Mouse (Mus musculus): Measurements from ENCODE around the gene Ror1.

Gene Ror1

DNA sequence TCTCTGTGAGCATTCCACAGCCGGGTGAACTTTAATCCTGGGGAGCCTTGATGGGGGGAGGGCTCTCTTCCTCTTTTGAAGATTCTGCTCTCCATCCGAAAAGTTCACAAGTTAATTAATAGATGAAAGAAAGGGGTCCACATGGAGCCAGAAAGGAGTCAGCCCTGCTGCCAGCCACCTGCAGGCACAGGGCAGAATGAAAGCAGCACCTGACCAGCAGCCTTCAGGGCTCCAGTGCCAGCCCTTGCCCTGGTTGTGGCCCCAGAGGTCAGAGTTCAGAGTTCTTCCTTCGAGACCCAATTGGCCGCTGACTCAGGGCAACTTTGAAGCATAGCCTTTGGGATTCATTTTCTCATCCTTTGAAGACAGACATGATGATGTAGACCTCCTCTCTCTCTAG lies 23.1 kb downstream of the Ror1 start:
- DNase-seq, result no peak

DNA sequence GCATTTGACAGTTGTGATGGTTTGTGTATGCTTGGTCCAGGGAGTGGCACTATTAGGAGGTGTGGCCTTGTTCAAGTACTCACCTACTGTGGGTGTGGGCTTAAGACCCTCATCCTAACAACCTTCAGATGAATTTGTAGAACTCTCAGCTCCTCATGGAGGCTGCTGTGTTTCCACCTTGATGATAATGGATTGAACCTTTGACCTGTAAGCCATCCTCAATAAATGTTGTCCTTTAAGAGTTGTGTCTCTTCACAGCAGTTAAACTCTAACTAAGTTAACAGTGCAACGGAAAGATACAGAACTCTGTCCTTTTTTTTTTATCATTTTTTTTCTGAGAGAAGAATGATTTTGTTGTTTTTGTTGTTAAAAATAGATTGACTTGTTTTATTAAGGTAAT lies 23.8 kb downstream of the Ror1 start:
- DNase-seq, result no peak

DNA sequence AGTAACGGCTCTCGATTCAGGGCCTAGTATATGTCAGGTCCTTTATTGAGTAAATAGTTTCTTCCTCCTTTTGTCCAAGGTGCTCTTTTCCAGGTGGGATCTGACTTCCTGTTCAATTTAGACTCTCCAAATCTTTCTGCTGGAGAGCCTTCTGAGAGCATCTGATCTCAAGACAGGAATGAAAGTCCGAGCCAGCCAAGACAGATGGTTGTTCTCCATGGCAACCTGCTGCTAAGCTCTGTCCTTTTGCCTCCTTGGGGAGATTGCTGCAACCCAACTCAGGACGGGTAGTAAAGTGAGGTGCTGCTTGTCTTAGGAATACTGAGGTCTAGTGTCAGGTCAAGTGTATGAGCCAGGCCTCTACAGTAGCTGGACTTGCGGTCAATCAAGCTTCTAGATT lies 25.0 kb downstream of the Ror1 start:
- DNase-seq, result no peak

DNA sequence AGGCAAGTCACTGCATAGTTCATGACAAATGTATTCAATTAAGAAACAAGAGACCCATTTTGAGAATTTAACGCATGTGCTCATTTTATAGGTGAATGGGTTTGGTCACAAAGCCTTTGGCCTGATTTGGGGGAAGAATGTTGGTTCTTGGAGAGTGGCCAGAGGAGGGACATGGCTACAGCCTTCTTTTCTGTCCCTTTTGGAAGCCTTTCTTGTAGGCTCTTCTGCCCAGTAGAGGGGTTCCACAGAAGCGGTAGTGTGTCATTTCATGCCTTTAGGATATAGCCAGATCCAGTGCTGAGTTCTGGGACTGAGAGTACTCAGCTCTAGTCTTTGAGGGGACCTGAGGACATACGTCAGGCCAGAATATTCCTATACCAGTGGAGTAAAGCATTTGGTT lies 26.8 kb downstream of the Ror1 start:
- no peak for DNase-seq

DNA sequence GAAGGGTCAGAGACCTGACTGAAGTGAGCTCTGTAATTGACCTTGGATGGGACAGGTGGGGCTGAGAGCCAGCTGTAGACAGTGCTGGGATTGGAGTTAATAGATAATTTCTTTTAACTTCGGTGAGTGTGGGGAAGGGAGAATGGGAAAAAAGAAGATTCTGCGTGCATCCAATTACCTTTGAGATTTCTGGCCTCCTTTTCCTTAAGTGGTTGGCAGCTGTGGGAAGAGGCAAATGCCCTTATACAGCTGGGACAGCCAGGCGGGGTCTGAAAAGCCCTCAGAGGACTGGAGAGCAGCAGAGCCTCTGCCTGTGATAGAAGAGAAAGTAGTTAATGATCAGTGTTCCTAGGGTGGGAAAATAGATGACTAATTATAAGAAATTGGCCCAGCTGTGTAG lies 27.9 kb downstream of the Ror1 start:
- no peak for DNase-seq

DNA sequence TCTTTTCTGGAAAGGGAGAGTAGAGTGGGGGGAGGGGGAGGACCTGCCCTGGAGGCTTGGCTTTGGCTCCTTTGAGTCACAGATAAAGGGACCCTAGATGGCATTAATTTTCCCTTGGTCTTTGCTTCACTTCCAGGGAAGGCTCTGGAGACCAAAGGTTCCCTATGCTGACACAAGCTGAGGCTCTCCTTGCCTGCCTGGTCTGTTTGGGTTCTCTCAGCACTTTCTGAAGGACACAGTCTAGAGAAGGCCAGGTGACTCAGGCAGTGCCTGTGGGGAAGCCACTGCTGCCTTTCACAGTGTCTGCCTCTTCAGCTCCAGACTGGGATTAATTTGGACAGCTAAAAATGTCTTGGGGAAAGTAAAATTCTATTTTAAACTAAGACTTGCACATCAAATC lies 28.5 kb downstream of the Ror1 start:
- no peak for DNase-seq

DNA sequence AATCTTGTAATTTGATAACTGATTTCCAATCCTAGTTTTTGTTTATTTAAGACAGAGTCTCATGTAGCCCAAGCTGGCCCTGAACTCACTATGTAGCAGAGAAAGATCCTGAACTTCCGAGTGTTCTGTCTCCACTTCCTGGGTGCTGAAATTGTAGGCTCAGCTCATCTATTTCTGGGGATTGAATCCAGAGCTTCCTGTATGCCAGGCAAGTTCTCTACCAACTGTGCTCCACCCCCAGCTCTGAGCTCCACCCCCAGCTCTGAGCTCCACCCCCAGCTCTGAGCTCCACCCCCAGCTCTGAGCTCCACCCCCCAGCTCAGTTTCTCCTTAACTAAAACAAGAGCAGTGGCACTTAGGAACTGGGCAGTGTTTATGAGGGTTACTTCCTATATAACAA lies 29.3 kb downstream of the Ror1 start:
- DNase-seq, result no peak

DNA sequence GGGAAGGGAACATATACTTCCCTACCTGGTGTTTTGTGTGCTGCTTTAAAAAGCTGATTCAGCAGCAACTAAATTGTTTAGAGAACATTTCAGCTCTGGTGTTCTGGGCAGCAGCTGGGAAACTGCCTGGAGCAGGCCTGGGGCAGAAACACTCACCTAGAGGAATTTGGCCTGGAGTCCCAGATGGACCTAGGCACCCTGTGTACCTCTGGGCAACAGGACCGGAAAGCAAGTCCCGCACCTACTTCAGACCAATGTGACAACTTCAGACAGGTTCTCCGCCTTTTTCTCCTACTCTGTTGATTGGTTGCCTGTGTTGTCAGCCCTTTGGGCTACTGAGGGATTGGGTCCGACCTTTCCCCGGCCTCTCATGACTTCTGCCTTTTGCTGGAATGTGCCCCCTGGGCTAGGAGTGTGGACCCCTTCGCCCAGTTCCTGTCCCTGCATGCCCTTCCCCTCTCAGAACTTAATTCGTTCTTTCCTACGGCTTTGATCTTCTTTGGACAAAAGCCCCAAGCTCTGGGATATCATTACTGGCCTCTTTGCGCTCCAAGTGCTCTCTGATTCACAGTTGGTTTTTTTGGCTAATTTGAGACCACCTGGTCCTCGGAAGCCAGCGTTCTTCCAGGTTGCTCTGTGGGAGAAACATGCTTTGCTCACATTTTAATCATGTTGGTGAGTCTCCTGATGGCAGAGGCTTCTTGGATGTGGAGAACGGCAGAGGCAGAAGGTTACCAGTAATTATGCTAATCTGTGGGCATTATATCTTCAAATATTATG lies 31.1 kb downstream of the Ror1 start:
- DNase-seq, result no peak

DNA sequence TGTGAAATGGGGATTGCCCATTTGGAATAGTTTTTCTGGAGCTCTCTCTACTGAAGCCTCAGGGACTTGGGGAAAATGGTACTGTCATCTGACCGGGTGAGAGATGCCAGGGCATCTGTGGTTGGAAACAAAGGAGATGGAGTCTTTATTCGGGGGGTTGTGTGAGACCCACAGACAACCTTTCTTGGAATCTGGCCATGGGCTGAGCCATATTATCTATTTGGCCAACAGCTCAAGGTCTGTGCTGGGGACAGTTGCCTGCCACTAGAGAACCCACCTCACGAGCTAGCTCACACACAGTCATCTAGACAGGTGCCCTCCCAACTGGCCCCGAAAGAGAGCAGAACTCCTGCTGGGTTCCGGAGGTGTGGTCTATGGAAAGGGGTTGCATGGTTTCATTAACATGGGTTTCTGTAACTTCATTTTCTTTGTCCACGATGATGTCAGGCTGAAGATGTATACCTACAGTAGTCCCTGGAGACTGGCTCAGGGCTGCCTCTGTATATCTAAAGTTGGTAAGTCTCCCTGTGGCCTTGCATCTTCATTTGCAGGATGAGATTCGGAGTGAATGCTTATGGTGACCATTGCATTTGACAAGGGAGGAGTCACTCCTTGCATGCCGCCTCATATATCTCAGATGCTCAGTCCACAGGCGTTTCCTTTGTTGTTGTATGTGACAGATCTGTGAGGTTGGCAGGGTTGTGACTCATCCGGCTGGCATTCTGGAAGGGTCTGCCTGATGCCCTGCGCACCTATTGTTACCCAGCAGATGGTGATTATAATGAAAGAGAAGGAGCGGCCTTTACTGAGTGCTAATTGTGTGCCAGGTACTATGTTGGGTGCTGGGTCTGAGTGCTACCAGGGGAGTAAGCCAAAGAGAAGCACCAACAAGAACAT lies 32.7 kb downstream of the Ror1 start:
- no peak for DNase-seq

DNA sequence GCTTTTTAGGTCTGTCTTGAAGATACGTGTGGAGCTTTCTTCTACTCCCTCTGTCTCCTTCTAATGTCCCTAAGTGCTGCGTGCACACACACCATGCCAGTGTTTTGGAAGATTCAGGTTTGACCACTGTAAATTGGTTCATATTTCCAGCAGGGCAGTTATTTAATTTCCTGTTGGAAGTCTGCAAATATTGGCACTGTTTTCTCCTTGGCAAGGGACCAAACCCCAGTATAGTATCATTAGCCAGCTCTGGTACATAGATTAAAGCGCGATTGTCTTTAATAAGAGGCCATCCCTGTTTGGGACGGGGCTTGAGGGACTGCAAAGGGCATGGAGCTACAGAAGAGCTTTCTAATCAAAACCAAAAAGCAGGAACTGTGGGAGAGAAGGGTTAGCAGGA lies 33.6 kb downstream of the Ror1 start:
- no peak for DNase-seq

DNA sequence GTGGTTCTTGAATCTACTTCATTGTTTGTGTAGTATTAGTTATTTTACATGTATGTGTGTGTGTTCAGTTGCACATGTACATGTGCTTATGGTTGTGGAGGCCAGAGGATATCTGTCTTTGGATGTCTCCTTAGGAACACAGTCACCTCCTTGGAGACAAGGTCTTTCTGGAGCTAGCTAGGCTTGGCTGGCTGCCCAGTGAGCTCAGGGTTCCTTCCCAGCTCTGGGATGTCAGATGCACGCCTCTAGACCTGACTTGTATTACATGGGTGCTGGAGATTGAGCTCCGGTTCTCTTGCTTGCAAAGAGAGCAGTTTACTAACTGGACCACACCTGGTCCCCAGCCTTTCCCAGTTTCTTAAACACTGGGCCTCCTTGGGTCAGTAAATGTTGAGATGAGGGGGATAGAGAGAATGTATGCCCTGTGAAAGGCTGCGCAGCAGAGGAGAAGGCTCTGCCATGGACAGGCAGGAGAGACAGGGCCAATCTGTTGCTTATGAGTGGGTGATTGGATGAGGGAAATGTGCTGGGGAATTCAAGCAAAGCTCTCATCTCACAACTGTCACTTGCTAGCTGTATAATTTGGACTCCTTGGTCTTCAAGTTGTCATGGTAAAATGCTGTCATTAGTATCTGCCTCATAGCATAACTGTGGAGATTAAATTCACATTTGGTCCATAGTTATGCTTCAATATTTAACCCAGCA lies 35.3 kb downstream of the Ror1 start:
- no peak for DNase-seq

DNA sequence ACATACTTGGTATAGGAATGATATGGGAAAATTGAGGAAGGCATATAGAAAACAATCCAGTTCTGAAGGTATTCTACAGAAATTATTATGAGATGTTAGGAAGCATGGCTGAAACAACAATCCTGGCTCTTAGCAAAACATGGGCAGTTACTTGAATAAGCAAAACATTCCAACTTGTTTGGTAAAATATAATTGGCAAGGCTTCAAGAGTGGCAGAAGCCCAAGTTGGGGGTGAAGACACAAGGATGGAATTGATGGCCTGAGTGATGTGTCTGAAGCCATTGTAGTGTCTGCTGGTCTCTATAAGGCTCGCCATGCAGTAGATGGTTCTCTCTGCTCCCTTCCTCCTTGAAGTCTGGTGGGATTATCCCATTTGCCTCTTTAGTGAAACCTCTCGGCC lies 35.9 kb downstream of the Ror1 start:
- no peak for DNase-seq

DNA sequence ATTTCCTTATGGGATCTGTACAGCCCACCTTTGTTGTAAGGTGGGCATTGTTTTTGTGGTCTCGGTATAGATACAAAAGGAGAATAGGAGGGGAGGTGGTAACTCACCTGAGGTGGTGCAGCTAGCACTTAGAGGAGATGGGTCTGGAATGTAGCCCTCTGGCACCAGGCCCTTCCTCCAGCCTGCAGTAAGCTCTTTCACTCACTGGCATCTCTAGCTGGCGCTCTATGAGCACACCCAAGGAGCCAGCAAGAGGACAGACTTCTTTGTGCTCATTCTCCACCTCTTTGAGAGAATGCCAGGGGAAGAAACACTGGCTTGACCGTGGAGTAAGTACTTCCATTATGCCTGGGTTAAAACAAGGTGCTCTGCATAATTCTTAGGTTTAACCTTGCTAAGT lies 36.7 kb downstream of the Ror1 start:
- DNase-seq, result no peak

DNA sequence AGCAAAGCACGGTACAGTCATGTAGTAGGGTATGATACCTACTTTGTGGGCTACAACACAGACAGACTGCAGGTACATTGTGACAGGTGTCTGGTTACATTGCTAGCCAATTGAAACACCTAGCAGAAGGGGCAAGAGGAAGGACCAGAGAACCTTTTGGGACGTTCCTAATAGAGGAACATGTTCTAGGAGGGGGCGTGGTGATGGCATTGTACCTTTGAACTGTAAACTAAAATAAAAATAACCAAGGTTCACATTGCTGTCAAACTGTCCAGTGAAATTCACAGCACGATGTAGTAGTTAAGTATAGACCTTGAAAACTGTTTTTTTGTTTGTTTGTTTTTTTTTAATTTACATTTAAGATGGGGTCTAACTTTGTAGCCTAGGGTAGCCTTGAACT lies 40.5 kb downstream of the Ror1 start:
- no peak for DNase-seq

DNA sequence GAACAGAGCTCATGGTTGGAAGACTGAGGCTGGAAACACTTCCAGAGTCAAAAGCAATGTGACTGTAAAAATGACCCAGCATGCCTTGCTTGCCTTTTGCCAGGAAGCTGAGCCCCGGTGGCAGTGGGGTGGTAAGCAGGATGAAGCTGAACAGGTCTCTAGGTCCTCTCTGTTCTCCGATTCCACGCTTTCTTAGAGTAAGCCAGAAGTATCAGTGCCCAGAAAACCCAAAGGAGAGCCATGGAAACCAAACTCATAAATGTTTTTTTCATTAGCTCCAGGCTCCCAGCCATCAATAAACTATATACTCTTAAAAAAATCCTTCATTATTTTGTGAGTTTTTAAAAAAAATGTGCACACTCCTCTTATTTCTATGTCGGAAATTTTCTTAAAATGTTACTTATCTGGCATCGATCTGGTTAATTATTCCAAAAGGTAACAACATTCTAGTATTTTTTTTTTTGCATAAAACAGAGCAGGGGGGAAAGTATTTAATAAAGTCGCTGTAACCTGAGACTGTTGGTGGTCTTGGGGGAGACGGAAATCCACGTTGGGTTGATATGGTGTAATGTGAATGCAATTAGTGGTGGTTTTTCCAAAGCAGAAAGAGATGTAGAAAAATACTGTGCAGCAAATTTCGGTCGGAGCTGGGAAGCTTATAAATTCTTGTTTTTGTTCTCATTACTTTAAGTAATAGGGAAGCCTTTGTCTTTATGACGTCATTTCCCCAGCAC lies 41.7 kb downstream of the Ror1 start:
- DNase-seq, result no peak

DNA sequence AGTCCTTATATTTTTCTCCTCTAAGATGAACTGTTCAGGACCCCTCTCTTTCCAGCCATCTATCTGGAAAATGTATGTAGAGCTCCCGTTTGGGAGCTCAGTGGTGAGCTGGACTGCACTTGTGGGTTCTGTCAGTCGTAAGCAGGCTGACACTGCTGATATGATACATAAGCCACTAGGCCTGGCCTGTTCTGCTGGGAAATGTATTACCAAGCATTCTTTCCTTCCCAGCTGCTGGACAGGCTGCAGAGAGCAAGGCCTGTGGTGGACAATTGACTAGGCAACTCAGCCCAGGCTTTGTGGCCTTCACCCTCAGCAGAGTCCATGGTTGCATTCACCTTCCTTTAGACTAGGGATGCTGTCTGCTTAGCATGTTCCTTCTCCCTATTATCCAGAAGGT lies 46.0 kb downstream of the Ror1 start:
- DNase-seq, result no peak

DNA sequence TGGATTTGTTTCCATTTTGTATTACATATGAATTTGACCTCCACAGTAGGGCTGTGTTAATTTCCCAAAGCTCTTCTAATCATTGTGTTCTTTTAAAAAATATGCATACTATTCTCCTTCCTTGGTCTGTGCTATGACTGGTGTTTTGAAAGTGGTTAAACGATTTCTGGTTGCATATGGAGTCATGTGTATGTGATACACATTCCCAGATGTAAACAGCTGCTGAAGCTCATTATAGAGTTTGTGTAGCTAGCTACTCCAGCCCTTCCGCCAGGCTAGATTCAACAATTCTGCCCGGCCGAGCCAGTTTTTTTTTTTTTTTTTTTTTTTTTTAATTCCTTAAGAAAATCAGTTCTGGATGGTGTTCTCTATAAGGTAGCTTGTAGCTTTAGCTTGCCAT lies 49.2 kb downstream of the Ror1 start:
- DNase-seq, result no peak

DNA sequence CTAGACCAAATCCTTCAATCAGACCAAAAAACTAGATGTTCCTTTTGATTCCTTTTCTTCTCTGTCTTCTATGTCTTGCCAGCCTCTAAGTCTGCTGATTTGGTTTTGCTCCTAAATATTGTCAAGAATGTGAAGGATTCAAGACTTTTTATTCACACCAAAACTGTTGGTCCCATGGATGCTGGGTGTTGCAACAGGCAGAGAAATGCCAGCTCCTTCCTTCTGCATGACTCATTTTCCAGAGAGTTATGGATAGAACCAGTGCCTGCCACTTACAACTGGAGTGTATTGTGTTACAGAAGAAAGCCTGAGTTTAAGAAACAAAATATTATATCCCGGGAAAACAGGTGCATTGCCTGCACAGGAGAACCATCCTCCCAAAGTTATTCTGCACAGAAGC lies 55.2 kb downstream of the Ror1 start:
- no peak for DNase-seq

DNA sequence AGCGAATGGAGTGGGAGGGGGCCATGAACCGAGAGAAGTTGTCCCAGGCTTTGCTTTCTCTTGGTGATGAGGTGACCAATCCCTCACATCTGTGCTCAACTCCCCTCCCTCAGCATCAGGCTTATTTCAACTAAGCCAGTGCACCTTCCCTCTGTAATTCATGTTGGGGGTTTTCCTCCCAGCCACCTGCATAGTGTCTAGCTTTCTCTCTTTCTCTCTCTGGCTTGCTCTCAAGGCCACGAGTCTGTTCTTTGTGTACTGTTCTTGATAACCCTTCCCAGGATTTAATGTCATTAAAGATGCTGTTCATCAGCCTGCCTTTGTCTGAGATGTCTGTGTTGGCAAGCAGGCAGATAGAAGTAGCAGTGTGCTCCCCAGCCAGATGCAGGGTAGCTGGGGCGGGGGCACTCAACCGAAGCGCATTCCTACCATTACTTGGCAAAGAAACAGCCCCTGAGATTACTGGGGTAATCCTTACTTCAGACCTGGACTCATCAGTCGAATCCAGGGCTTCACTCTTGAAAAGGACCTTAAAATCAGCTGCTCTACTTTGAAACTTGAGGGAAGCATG lies 59.1 kb downstream of the Ror1 start:
- DNase-seq, result no peak

DNA sequence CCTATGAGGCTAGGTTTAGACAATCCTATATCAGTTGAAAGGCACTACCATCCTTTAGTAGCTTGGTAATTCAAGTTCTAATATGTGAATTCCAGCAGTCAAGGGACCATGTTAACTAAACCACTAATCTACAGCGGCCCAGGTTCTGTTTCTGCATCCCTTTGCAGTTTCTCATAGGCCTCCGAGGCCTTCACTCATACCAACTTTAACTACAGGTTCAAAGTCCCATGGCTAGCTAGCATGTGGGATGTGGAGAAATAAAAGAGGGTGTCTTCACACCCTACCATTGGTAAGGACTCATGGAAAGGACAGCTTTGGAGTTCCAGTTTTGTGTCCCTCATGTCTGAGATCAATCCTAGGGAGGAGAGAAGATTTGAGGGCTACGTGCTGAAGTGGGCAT lies 60.1 kb downstream of the Ror1 start:
- DNase-seq, result no peak

DNA sequence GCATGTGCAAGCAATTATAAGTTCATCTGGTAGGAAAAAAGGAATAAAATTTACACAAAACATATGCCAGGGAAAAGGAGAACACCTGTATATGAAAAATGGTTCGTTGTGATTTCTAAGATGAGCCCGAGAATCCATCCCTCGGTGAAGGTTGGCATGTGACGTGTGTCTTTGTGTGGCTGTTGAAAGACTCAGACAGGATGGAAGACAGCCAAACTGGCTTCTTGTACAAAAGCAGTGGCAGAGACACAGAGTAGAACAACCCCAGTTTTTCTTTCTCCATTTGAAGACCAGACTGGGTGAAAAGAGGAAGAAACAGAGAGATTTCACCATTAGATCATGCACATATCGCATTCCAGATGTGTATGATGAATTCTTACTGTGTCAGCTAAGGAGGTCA lies 62.8 kb downstream of the Ror1 start:
- DNase-seq, result no peak

DNA sequence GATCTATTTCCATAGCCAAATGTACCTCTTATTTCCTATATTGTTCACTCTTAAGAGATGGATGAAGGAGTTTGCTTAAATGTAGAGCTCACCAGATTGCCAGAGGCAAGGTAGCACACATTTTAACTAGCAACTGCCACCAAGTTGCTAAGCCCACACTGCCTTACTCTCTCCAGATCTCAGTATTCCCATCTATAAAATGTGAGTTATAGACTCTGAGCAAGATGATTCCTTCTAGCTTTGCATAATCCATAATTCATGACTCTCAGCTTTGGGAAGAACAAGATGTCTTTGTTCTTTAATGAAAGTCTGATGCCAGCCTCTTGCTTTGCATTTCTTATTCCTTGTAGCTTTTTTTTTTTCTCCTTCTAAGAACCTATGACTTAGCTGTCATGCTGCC lies 64.6 kb downstream of the Ror1 start:
- no peak for DNase-seq

DNA sequence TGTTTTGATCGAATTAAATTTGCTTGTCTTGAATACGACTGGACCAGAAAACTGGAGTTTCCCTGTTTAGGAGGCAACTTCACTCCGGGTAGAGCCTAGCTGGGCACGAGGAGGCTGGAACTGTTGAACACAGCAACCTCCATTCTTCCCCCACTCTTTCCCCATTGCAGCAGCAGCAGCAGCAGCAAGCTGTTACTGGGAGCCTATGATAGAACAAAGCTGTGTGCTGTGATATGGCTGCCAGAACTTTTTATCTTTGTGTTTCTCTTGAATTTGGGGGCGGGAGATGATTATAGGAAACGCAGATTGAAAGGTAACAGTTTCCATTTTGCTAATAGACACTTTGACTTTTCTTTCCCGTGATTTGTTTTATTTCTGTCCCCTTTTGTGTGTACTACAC lies 70.2 kb downstream of the Ror1 start:
- no peak for DNase-seq
